In genomic region chr14:56581117-56581516, GRCm38 (mm10) we compare ENCODE assay signal across 15 mouse cellular contexts. TPM values are rescaled to one million over a fixed set of nuclear protein-coding genes. Genes with fewer than 3 reads are reported as not detected.
DNase-seq lines count a peak whose midpoint lies in the region; ATAC-seq and TF ChIP-seq lines count a peak whose summit lies in the region.
"Had no signal": no experiment of that assay in that cellular context is flagged by ENCODE, and none has a peak within 500 bp of the region (broad histone marks: within the 10 kb centered on the region; RNA-seq: fewer than 3 reads in every experiment).

No protein-coding gene starts in this region.

- peaks cover 29% of the 10 kb centered on the region for H3K4me1 ChIP-seq in heart, embryonic 15.5 days (replicated peaks)
- peaks cover 14 to 49% of the 10 kb centered on the region in 2 experiments for H3K4me1 ChIP-seq in CH12.LX (ENCODE audit: control insufficient read depth in 1 of 2, insufficient read depth in 2 of 2)
- H3K4me1 ChIP-seq in hindbrain, postnatal 0 days (ENCODE audit: insufficient read depth, low read length): no peaks in the 10 kb centered on the region
- H3K4me1 ChIP-seq: hindbrain, embryonic 10.5 days had no signal

- peak; percentile 14 for DNase-seq in embryo, embryonic 10 days (ENCODE audit: low spot score)
- no peak for DNase-seq in embryo, embryonic 11 days
- no peak for DNase-seq in heart, adult 9 months (ENCODE audit: low spot score in 2 of 2)
- DNase-seq in CH12.LX (ENCODE audit: extremely low read depth): peak; percentile 87
- DNase-seq in c-Kit-positive CD71-positive TER-119-positive erythroid progenitor cells, embryonic 14.5 days (ENCODE audit: low spot score): no peak
- DNase-seq in hindbrain, postnatal 0 days (ENCODE audit: low spot score): no peak
- DNase-seq: cerebellum, postnatal 25 days; kidney, postnatal 14 days; right cerebral cortex, postnatal 14 days had no signal

- H3K79me2 ChIP-seq in CH12.LX (replicated peaks; ENCODE audit: control insufficient read depth, extremely low read depth, insufficient read depth, poor library complexity, severe bottlenecking) (peaks cover 12% of the 10 kb centered on the region), myocyte (ENCODE audit: control insufficient read depth, insufficient read depth) (peaks cover 20% of the 10 kb centered on the region)

- H3K9me3 ChIP-seq in heart, embryonic 15.5 days (replicated peaks): no peaks in the 10 kb centered on the region
- no peaks in the 10 kb centered on the region for H3K9me3 ChIP-seq in CH12.LX (replicated peaks; ENCODE audit: low read length)
- no peaks in the 10 kb centered on the region for H3K9me3 ChIP-seq in hindbrain, postnatal 0 days (ENCODE audit: low read length)
- H3K9me3 ChIP-seq: hindbrain, embryonic 10.5 days; limb, embryonic 10.5 days had no signal

- no peaks in the 10 kb centered on the region for H3K27me3 ChIP-seq in heart, embryonic 15.5 days
- no peaks in the 10 kb centered on the region for H3K27me3 ChIP-seq in CH12.LX (replicated peaks)
- no peaks in the 10 kb centered on the region for H3K27me3 ChIP-seq in myocyte (ENCODE audit: control insufficient read depth, insufficient read depth, insufficient read length)
- H3K27me3 ChIP-seq in hindbrain, postnatal 0 days (ENCODE audit: insufficient read depth, low read length): no peaks in the 10 kb centered on the region

- in situ Hi-C loops in CH12.LX (cut with MboI; ENCODE audit: low pct_ligation_motif_present, low pct_unique_long_range_greater_than_20kb, low sequenced_read_pairs): loop anchor here (10.0 kb wide), 1 partner anchor 54 kb away; no protein-coding TSS in a partner anchor

- dilution Hi-C loops in CH12.LX (cut with MboI; ENCODE audit: extremely low pct_ligation_motif_present, extremely low pct_unique_long_range_greater_than_20kb, low sequenced_read_pairs): no loop called here

- no peak overlapping the region for H3K4me3 ChIP-seq in heart, embryonic 15.5 days
- H3K4me3 ChIP-seq in CH12.LX (replicated peaks in 1 of 3; ENCODE audit: low read depth in 2 of 3, low read length in 2 of 3, poor library complexity in 1 of 3): no peak overlapping the region
- no peak overlapping the region for H3K4me3 ChIP-seq in myocyte
- no peak overlapping the region for H3K4me3 ChIP-seq in hindbrain, postnatal 0 days (ENCODE audit: low read length)
- H3K4me3 ChIP-seq: hindbrain, embryonic 10.5 days; limb, embryonic 10.5 days had no signal

- TF ChIP-seq EP300 in CH12.LX (IDR thresholded peaks at IDR 0.05; ENCODE audit: low read length): peak; percentile 70

- H3K27ac ChIP-seq in heart, embryonic 15.5 days: peak overlapping the region; percentile 61
- H3K27ac ChIP-seq in CH12.LX (ENCODE audit: insufficient read depth, low read depth): peak overlapping the region; percentile 75
- H3K27ac ChIP-seq in hindbrain, postnatal 0 days: no peak overlapping the region
- H3K27ac ChIP-seq: hindbrain, embryonic 10.5 days; limb, embryonic 10.5 days; macrophage had no signal

- no peak; the same call in 1 of the 2 replicates for TF ChIP-seq RAD21 in CH12.LX (IDR thresholded peaks at IDR 0.05; ENCODE audit: low read depth, low read length)

- no peak overlapping the region for H3ac ChIP-seq in myocyte (ENCODE audit: control insufficient read depth, insufficient read length)

- no peak overlapping the region for H3K9ac ChIP-seq in heart, embryonic 15.5 days
- H3K9ac ChIP-seq in CH12.LX (ENCODE audit: insufficient read depth, low read depth): peak overlapping the region; percentile 32; the same call in 1 of the 2 replicates
- no peak overlapping the region for H3K9ac ChIP-seq in hindbrain, postnatal 0 days (replicated peaks; ENCODE audit: low read length)

- TF ChIP-seq POLR2A in CH12.LX (IDR thresholded peaks at IDR 0.05; ENCODE audit: low read depth, low read length) (no peak), myocyte (IDR thresholded peaks at IDR 0.05; ENCODE audit: insufficient read length, low read depth) (no peak)

- no peak overlapping the region for H3K4me2 ChIP-seq in heart, embryonic 15.5 days
- peak overlapping the region; percentile 10; the same call in 1 of the 2 replicates for H3K4me2 ChIP-seq in CH12.LX (ENCODE audit: insufficient read depth, low read depth, poor library complexity, severe bottlenecking)
- H3K4me2 ChIP-seq in myocyte (ENCODE audit: low read depth): peak overlapping the region; percentile 33
- no peak overlapping the region for H3K4me2 ChIP-seq in hindbrain, postnatal 0 days (ENCODE audit: low read depth, low read length)

- TF ChIP-seq CTCF in CH12.LX (conservative IDR thresholded peaks at IDR 0.05 in 1 of 2, IDR thresholded peaks at IDR 0.05 in 1 of 2; ENCODE audit: low read depth in 2 of 2, low read length in 2 of 2): no peak
- TF ChIP-seq CTCF in hindbrain, postnatal 0 days (IDR thresholded peaks at IDR 0.05; ENCODE audit: low read depth): no peak

- 0 out of 2 replicates have a peak, but pooled peaks have one; percentile 43 for ATAC-seq in heart, embryonic 15.5 days (replicated peaks; ENCODE audit: insufficient number of reproducible peaks, insufficient read depth, low FRiP score, low read depth)
- ATAC-seq in hindbrain, postnatal 0 days: no peak
- ATAC-seq: intestine, postnatal 0 days had no signal

- H3K36me3 ChIP-seq in heart, embryonic 15.5 days: peaks cover 20% of the 10 kb centered on the region; the same call in 1 of the 2 replicates
- peaks cover 34 to 61% of the 10 kb centered on the region in 2 experiments for H3K36me3 ChIP-seq in CH12.LX (replicated peaks in 1 of 2; ENCODE audit: control insufficient read depth in 1 of 2, insufficient read depth in 1 of 2, low read length in 1 of 2)
- H3K36me3 ChIP-seq in myocyte (ENCODE audit: control insufficient read depth, insufficient read depth): peaks cover under 1% of the 10 kb centered on the region
- no peaks in the 10 kb centered on the region for H3K36me3 ChIP-seq in hindbrain, postnatal 0 days (ENCODE audit: insufficient read depth, low read length)
- H3K36me3 ChIP-seq: hindbrain, embryonic 10.5 days; limb, embryonic 10.5 days had no signal

- WGBS in heart, embryonic 15.5 days: 27% methylated on average over 5 of the region's 5 CpGs
- WGBS in hindbrain, postnatal 0 days: 64% methylated on average over 5 of the region's 5 CpGs

TF ChIP-seq in CH12.LX, 34 proteins besides CTCF, POLR2A, EP300 and RAD21 (continues in another document):
- TF ChIP-seq NELFE (IDR thresholded peaks at IDR 0.05; ENCODE audit: low read depth, low read length) (0 out of 2 replicates have a peak, but pooled peaks have one; percentile 28), IRF4 (IDR thresholded peaks at IDR 0.05; ENCODE audit: low read depth, low read length) (peak; percentile 75), MEF2A (IDR thresholded peaks at IDR 0.05; ENCODE audit: borderline replicate concordance, low read depth, low read length) (peak; percentile 68), SIN3A (IDR thresholded peaks at IDR 0.05; ENCODE audit: low read length) (peak; percentile 87), CHD1 (IDR thresholded peaks at IDR 0.05; ENCODE audit: low read depth, low read length) (peak; percentile 91; the same call in 1 of the 2 replicates), ZC3H11A (IDR thresholded peaks at IDR 0.05; ENCODE audit: low read depth, low read length) (no peak), ZMIZ1 (IDR thresholded peaks at IDR 0.05; ENCODE audit: low read depth, low read length) (no peak), MAFK (IDR thresholded peaks at IDR 0.05; ENCODE audit: insufficient replicate concordance, low read length) (0 out of 2 replicates have a peak, but pooled peaks have one; percentile 30), JUND (conservative IDR thresholded peaks at IDR 0.05; ENCODE audit: low read depth, low read length) (peak; percentile 41; the same call in 1 of the 2 replicates), USF2 (conservative IDR thresholded peaks at IDR 0.05; ENCODE audit: low read depth, low read length) (no peak), CHD2 (IDR thresholded peaks at IDR 0.05; ENCODE audit: low read length) (no peak; the same call in 1 of the 2 replicates)

TF ChIP-seq in myocyte, 11 proteins besides CTCF, POLR2A, EP300 and RAD21:
- TF ChIP-seq E2F4 (IDR thresholded peaks at IDR 0.05; ENCODE audit: insufficient read depth) (no peak), TCF12 (IDR thresholded peaks at IDR 0.05; ENCODE audit: insufficient read depth, poor library complexity, severe bottlenecking) (peak; percentile 32), MYOD1 (IDR thresholded peaks at IDR 0.05; ENCODE audit: control insufficient read depth in 1 of 3, insufficient read length in 2 of 3, low read depth in 2 of 3) (peak in 2 of 3 experiments; percentile 71 to 93), MAX (IDR thresholded peaks at IDR 0.05; ENCODE audit: low read depth) (no peak), CEBPB (IDR thresholded peaks at IDR 0.05; ENCODE audit: insufficient read depth, poor library complexity, severe bottlenecking) (peak; percentile 53; the same call in 1 of the 2 replicates)

RNA-seq across cellular contexts. Expression of gene Parp4, which starts 5.7 kb away (rescaled TPM):
- 7.1 and 10.3 TPM in 2 replicates for polyA plus RNA-seq in heart, embryonic 15.5 days (2015; fragmentation: Nextera tagmentation; extraction: Ambion mirVana)
- 6.8 and 10.2 TPM in 2 replicates for total RNA-seq in CH12.LX (2012; rRNA removed)
- 5.6 and 6.1 TPM in 2 replicates for total RNA-seq in CH12.LX (2014; rRNA removed)
- polyA plus RNA-seq in CH12.LX (2012; ENCODE audit: insufficient read length, low read depth): 11.3 and 13.0 TPM in 2 replicates
- 10.1 TPM for polyA plus RNA-seq in myocyte (2012; fragmentation: generic; extraction: Trizol)
- total RNA-seq in hindbrain, postnatal 0 days (2014; rRNA removed): 0.78 and 1.5 TPM in 2 replicates
- polyA plus RNA-seq in hindbrain, postnatal 0 days (2015; fragmentation: Nextera tagmentation; extraction: Ambion mirVana): 1.6 and 1.8 TPM in 2 replicates

RNA-seq across cellular contexts. Expression of gene Cenpj, which starts 5.9 kb away (rescaled TPM):
- 7.4 and 7.6 TPM in 2 replicates for polyA plus RNA-seq in heart, embryonic 15.5 days (2015; fragmentation: Nextera tagmentation; extraction: Ambion mirVana)
- total RNA-seq in CH12.LX (2012; rRNA removed): 7.8 and 8.6 TPM in 2 replicates
- total RNA-seq in CH12.LX (2014; rRNA removed): 2.4 and 3.1 TPM in 2 replicates
- 10.8 and 12.3 TPM in 2 replicates for polyA plus RNA-seq in CH12.LX (2012; ENCODE audit: insufficient read length, low read depth)
- polyA plus RNA-seq in myocyte (2012; fragmentation: generic; extraction: Trizol): 1.7 TPM
- 1.1 and 8.0 TPM in 2 replicates for total RNA-seq in hindbrain, postnatal 0 days (2014; rRNA removed)
- 3.4 and 3.8 TPM in 2 replicates for polyA plus RNA-seq in hindbrain, postnatal 0 days (2015; fragmentation: Nextera tagmentation; extraction: Ambion mirVana)

Comparison
In these comparisons a context has a peak if more than half of its experiments do, and no peak if none do; other contexts are left out.
1. DNase-seq: peak in embryo, embryonic 10 days (single experiment) and CH12.LX (single experiment); none in embryo, embryonic 11 days (single experiment), heart, adult 9 months (0 of 2), c-Kit-positive CD71-positive TER-119-positive erythroid progenitor cells, embryonic 14.5 days (single experiment) and hindbrain, postnatal 0 days (single experiment).
2. H3K4me2 ChIP-seq: peak in CH12.LX (single experiment) and myocyte (single experiment); none in heart, embryonic 15.5 days (single experiment) and hindbrain, postnatal 0 days (single experiment).